Mouse (Mus musculus) stomach, postnatal 0 days (tissue): Measurements from ENCODE around the gene Syt1. TPM values are rescaled to one million over a fixed set of nuclear protein-coding genes. Genes with fewer than 3 reads are reported as not detected.
A peak's percentile ranks its signal among the peaks of the same experiment; 100 is the strongest.

ENCODE experiments used
- ATAC-seq: fragments of 200-750 bp; cut with Nextera tagmentation; 2 replicates; pipeline ENCODE4 v1.8.0; 2017; ENCODE audit not compliant: low FRiP score, low TSS enrichment
- DNase-seq: peaks from one replicate; pipeline ENCODE4 v3.0.0-alpha.2; 2016; ENCODE audit warnings: low spot score
- H3K27ac ChIP-seq: fragments of 300-500 bp; sonication (generic); replicated peaks from 2 replicates; pipeline ENCODE4 v1.5.1; 2014; ENCODE audit warnings: mild to moderate bottlenecking, control low read depth
- H3K27me3 ChIP-seq: fragments of 300-500 bp; sonication (generic); 2 replicates; pipeline ENCODE4 v1.6.1; 2014; ENCODE audit warnings: low read length; ENCODE audit not compliant: control insufficient read depth, insufficient read depth
- H3K36me3 ChIP-seq: fragments of 300-500 bp; sonication (generic); 2 replicates; pipeline ENCODE4 v1.6.1; 2014; ENCODE audit warnings: low read length, mixed read lengths; ENCODE audit not compliant: control insufficient read depth, insufficient read depth
- H3K4me1 ChIP-seq: fragments of 300-500 bp; sonication (generic); replicated peaks from 2 replicates; pipeline ENCODE4 v1.6.1; 2014; ENCODE audit warnings: antibody characterized with exemption; ENCODE audit not compliant: control insufficient read depth, insufficient read depth
- H3K4me2 ChIP-seq: fragments of 300-500 bp; sonication (generic); replicated peaks from 2 replicates; pipeline ENCODE4 v1.6.1; 2014; ENCODE audit warnings: low read depth, mild to moderate bottlenecking, control low read depth, moderate library complexity
- H3K4me3 ChIP-seq: fragments of 300-500 bp; sonication (generic); 2 replicates; pipeline ENCODE4 v1.5.1; 2014; ENCODE audit warnings: low read depth, low read length, control low read depth
- H3K9ac ChIP-seq: fragments of 300-500 bp; sonication (generic); 2 replicates; pipeline ENCODE4 v1.6.1; 2014; ENCODE audit warnings: mild to moderate bottlenecking, low read length, control low read depth, mixed read lengths
- H3K9me3 ChIP-seq: fragments of 300-500 bp; sonication (generic); 2 replicates; pipeline ENCODE4 v1.6.1; 2016; ENCODE audit warnings: low read length; ENCODE audit not compliant: control insufficient read depth
- CTCF ChIP-seq: IDR thresholded peaks from 2 replicates; pipeline ENCODE4 v1.5.1; 2016; ENCODE audit warnings: antibody characterized with exemption, low read depth, mild to moderate bottlenecking, moderate library complexity
- EP300 ChIP-seq: optimal IDR thresholded peaks from 2 replicates; pipeline ENCODE3; 2016; ENCODE audit warnings: antibody characterized with exemption
- WGBS: fragments of 180-500 bp; shearing (Covaris S2); extraction: QIAGEN DNeasy Blood & Tissue Kit; methylation state at CpG from one replicate; pipeline ENCODE4 v1.1.7; 2014; 5-methylcytosine and 5-hydroxymethylcytosine counted together
- polyA plus RNA-seq: library from polyadenylated mRNA; unstranded; fragments of >200 nt; fragmentation: Nextera tagmentation; extraction: Ambion mirVana; gene quantifications from 2 replicates; pipeline ENCODE4 v1.2.1, GENCODE M21; 2015

Gene Syt1
- polyA plus RNA-seq, 1 experiment from 2014 or later = 3.5 TPM

DNA sequence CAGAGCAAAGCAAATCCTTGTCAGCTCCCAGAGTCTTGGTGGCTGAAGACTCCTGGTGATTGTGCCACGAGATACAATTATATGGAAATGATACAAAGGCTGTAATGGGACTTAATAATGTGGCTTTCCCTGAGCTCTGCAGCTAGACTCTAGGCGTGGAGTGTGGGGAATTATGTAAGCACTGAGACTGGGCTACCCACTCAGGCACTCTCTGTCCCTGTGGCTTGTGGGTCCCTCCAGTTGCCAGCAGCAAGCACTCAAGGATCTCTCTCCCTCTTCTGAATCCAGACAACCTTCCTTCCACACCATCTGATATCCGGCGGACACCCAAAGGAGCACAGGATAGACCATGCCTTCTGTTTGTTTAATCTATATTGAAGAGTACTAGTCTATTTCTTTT lies 503.9 kb downstream of the Syt1 start:
- DNase-seq (no peak), ATAC-seq (no peak)
- no peaks in the 10 kb centered on the region for H3K27me3 ChIP-seq
- no peaks in the 10 kb centered on the region for H3K4me1 ChIP-seq
- no peak overlapping the region for H3K4me3 ChIP-seq
- H3K27ac ChIP-seq = no peak overlapping the region
- no peaks in the 10 kb centered on the region for H3K36me3 ChIP-seq
- H3K4me2 ChIP-seq = no peak overlapping the region
- no peak overlapping the region for H3K9ac ChIP-seq
- no peak for TF ChIP-seq EP300
- no peak for TF ChIP-seq CTCF
- 84% methylated on average over 4 of the region's 4 CpGs for WGBS
- no peaks in the 10 kb centered on the region for H3K9me3 ChIP-seq

DNA sequence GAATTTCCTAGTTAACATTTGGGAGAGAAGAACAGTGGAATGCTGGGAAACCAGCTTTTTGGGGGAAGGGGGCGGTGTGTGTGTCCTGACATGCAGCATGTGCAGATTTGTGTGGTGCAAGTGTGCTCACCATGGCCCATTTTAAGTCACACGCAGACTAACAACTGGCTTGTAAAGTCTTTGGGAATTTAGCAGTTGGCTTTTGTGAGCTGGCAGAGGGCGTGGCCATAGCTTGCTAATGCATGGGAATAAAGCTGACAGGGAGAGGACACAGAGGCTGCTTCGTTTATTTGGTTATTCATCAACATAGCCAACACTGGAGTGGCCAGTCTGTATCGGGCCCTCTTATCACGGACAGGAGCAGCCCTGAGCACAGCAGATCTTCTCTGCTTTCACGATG lies 505.9 kb downstream of the Syt1 start:
- Histone ChIP-seq H3K4me3 (no peak overlapping the region), H3K4me2 (peak overlapping the region; percentile 23; the same call in 1 of the 2 replicates), H3K27ac (0 out of 2 replicates have a peak overlapping the region, but pooled peaks have one; percentile 20), H3K4me1 (no peaks in the 10 kb centered on the region), H3K36me3 (no peaks in the 10 kb centered on the region), H3K9ac (no peak overlapping the region), H3K27me3 (no peaks in the 10 kb centered on the region), H3K9me3 (no peaks in the 10 kb centered on the region)
- TF ChIP-seq CTCF (no peak), EP300 (no peak)
- ATAC-seq (peak; percentile 49; the same call in 1 of the 2 replicates), DNase-seq (peak; percentile 33)
- WGBS = 31% methylated on average over 7 of the region's 7 CpGs

GRCm38 (mm10) chr10:108504128-108504870 lies 506.5 kb downstream of the Syt1 start:
- no peak for DNase-seq
- 54% methylated on average over 21 of the region's 21 CpGs for WGBS
- TF ChIP-seq CTCF (no peak), EP300 (no peak)
- Histone ChIP-seq H3K4me3 (no peak overlapping the region), H3K9ac (no peak overlapping the region), H3K36me3 (no peaks in the 10 kb centered on the region), H3K27ac (no peak overlapping the region), H3K4me1 (no peaks in the 10 kb centered on the region), H3K9me3 (no peaks in the 10 kb centered on the region), H3K27me3 (no peaks in the 10 kb centered on the region), H3K4me2 (peak overlapping the region; percentile 23)
- peak; percentile 18; the same call in 1 of the 2 replicates for ATAC-seq

DNA sequence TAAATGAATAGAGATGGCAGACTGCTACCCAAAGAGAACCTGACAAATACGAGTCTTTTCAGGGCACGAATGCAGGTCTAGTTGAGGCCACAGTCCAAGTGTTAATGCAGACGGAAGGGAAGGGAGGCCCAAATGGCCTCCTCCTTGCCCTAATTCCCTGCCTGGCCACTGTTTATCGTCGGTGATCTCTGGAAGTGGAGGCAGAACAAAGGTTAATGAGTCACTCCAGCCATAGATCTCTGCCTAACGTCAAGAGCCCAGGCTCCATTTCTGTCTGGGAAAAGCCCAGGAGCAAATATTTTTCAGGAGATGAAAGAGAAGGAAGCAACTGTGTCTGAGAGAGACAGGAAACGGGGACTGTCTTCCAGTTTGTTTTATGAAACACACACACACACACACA lies 520.6 kb downstream of the Syt1 start:
- no peak overlapping the region for H3K9ac ChIP-seq
- DNase-seq (no peak), ATAC-seq (no peak)
- no peaks in the 10 kb centered on the region for H3K27me3 ChIP-seq
- TF ChIP-seq EP300 (no peak), CTCF (no peak)
- H3K4me3 ChIP-seq = no peak overlapping the region
- no peaks in the 10 kb centered on the region for H3K36me3 ChIP-seq
- H3K9me3 ChIP-seq = no peaks in the 10 kb centered on the region
- no peak overlapping the region for H3K4me2 ChIP-seq
- H3K4me1 ChIP-seq = no peaks in the 10 kb centered on the region
- 21% methylated on average over 7 of the region's 7 CpGs for WGBS
- no peak overlapping the region for H3K27ac ChIP-seq

GRCm38 (mm10) chr10:108483991-108484390 lies 526.8 kb downstream of the Syt1 start:
- Histone ChIP-seq H3K4me1 (no peaks in the 10 kb centered on the region), H3K9ac (no peak overlapping the region), H3K36me3 (no peaks in the 10 kb centered on the region), H3K4me3 (no peak overlapping the region), H3K4me2 (no peak overlapping the region), H3K27ac (no peak overlapping the region), H3K27me3 (no peaks in the 10 kb centered on the region), H3K9me3 (no peaks in the 10 kb centered on the region)
- no peak for TF ChIP-seq CTCF
- no peak for TF ChIP-seq EP300
- DNase-seq (no peak), ATAC-seq (no peak)
- 71% methylated on average over 10 of the region's 10 CpGs for WGBS

DNA sequence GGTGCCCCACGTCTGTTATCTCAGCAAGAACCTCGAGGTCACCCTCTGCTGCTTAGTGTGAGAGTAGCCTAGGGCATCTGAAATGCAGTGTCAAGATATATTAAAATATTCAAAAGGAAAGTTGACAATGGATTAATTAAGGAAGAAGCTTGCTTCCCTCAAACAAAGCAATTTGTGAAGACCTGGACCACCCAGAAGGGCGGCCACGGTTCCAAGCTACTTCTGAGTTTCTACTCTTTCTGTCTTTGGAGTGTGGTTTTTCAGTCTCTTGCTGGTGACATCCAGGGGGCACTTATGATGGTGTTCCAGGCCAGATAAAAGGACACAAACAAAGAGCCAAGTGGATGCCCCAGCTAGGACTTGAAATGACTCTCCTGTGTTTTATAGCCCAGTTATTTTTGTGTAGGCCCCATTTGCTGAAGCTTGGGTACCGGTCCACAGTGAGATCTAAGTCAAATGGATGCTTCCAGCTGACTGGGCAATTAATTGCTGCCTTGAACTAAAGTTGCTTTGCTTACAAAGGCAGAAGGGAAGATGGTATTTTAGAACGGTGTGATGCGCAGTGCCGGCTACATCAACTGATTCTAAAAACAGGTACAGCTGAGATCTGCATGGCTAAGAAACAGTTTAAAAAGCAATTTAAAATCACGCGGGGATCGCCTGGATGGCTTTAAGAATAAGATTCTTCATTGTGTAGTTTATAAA lies 530.5 kb downstream of the Syt1 start:
- ATAC-seq (no peak), DNase-seq (no peak)
- H3K4me1 ChIP-seq = no peaks in the 10 kb centered on the region
- H3K4me2 ChIP-seq = no peak overlapping the region
- no peaks in the 10 kb centered on the region for H3K9me3 ChIP-seq
- H3K36me3 ChIP-seq = no peaks in the 10 kb centered on the region
- H3K4me3 ChIP-seq = no peak overlapping the region
- no peak overlapping the region for H3K27ac ChIP-seq
- no peak overlapping the region for H3K9ac ChIP-seq
- TF ChIP-seq EP300 (no peak), CTCF (no peak)
- 75% methylated on average over 11 of the region's 11 CpGs for WGBS
- H3K27me3 ChIP-seq = no peaks in the 10 kb centered on the region
